Mouse (Mus musculus): Measurements from ENCODE around the gene Glrx. TPM values are rescaled to one million over a fixed set of nuclear protein-coding genes. Genes with fewer than 3 reads are reported as not detected.
A peak's percentile ranks its signal among the peaks of the same experiment; 100 is the strongest.
"Not testable (repeated sequence)": the region's sequence is repeated elsewhere in the genome, so short reads cannot be mapped to it uniquely, and the experiment has no call there.

Gene Glrx
- polyA plus RNA-seq, 1 experiment from 2014 or later: 72.1 TPM

- H3K36me3 ChIP-seq (ENCODE audit: insufficient read depth, low read length): no peaks in the 10 kb centered on the region
- no peak overlapping the region for H3K4me2 ChIP-seq (ENCODE audit: low read length)
- H3K4me3 ChIP-seq (replicated peaks; ENCODE audit: low read depth, low read length): no peak overlapping the region
- no peaks in the 10 kb centered on the region for H3K4me1 ChIP-seq (replicated peaks; ENCODE audit: insufficient read depth, low read length)
- no peak overlapping the region for H3K9ac ChIP-seq (ENCODE audit: low read depth, low read length)
- no peak for ATAC-seq (replicated peaks; ENCODE audit: low FRiP score, low read depth)
- DNase-seq (ENCODE audit: low spot score): no peak
- H3K27me3 ChIP-seq (ENCODE audit: insufficient read depth, low read length): no peaks in the 10 kb centered on the region
- no peak for TF ChIP-seq CTCF (IDR thresholded peaks at IDR 0.05; ENCODE audit: low read depth)
- H3K9me3 ChIP-seq (replicated peaks; ENCODE audit: low read length): no peaks in the 10 kb centered on the region
- H3K27ac ChIP-seq: no peak overlapping the region
Observed at GRCm38 (mm10) chr13:75865486-75866184, 26.0 kb downstream of the Glrx start.

- ATAC-seq (replicated peaks; ENCODE audit: low FRiP score, low read depth): no peak
- Histone ChIP-seq H3K9ac (ENCODE audit: low read depth, low read length) (no peak overlapping the region), H3K4me1 (replicated peaks; ENCODE audit: insufficient read depth, low read length) (no peaks in the 10 kb centered on the region), H3K36me3 (ENCODE audit: insufficient read depth, low read length) (peaks cover 7% of the 10 kb centered on the region), H3K27ac (no peak overlapping the region), H3K4me2 (ENCODE audit: low read length) (no peak overlapping the region), H3K27me3 (ENCODE audit: insufficient read depth, low read length) (no peaks in the 10 kb centered on the region), H3K9me3 (replicated peaks; ENCODE audit: low read length) (no peaks in the 10 kb centered on the region), H3K4me3 (replicated peaks; ENCODE audit: low read depth, low read length) (no peak overlapping the region)
- WGBS: 66% methylated on average over 2 of the region's 2 CpGs
- no peak for DNase-seq (ENCODE audit: low spot score)
- no peak for TF ChIP-seq CTCF (IDR thresholded peaks at IDR 0.05; ENCODE audit: low read depth)
Observed at GRCm38 (mm10) chr13:75867876-75868275, 28.2 kb downstream of the Glrx start.

GRCm38 (mm10) chr13:75874608-75875376 is 35.1 kb downstream of the Glrx start:
- Histone ChIP-seq H3K9me3 (replicated peaks; ENCODE audit: low read length) (no peaks in the 10 kb centered on the region), H3K4me2 (ENCODE audit: low read length) (no peak overlapping the region), H3K4me3 (replicated peaks; ENCODE audit: low read depth, low read length) (no peak overlapping the region), H3K4me1 (replicated peaks; ENCODE audit: insufficient read depth, low read length) (no peaks in the 10 kb centered on the region), H3K27me3 (ENCODE audit: insufficient read depth, low read length) (no peaks in the 10 kb centered on the region), H3K9ac (ENCODE audit: low read depth, low read length) (no peak overlapping the region), H3K27ac (no peak overlapping the region), H3K36me3 (ENCODE audit: insufficient read depth, low read length) (peaks cover 9% of the 10 kb centered on the region)
- no peak for TF ChIP-seq CTCF (IDR thresholded peaks at IDR 0.05; ENCODE audit: low read depth)
- no peak for ATAC-seq (replicated peaks; ENCODE audit: low FRiP score, low read depth)
- 89% methylated on average over 4 of the region's 4 CpGs for WGBS
- DNase-seq (ENCODE audit: low spot score): no peak

GRCm38 (mm10) chr13:75876188-75876587 is 36.5 kb downstream of the Glrx start:
- H3K9ac ChIP-seq (ENCODE audit: low read depth, low read length); H3K36me3 ChIP-seq (ENCODE audit: insufficient read depth, low read length); H3K4me2 ChIP-seq (ENCODE audit: low read length); H3K27me3 ChIP-seq (ENCODE audit: insufficient read depth, low read length); H3K9me3 ChIP-seq (replicated peaks; ENCODE audit: low read length); ATAC-seq (replicated peaks; ENCODE audit: low FRiP score, low read depth); DNase-seq (ENCODE audit: low spot score); H3K4me3 ChIP-seq (replicated peaks; ENCODE audit: low read depth, low read length); H3K4me1 ChIP-seq (replicated peaks; ENCODE audit: insufficient read depth, low read length); H3K27ac ChIP-seq: not testable (repeated sequence)
- 78% methylated on average over 7 of the region's 7 CpGs for WGBS

GRCm38 (mm10) chr13:75876592-75876991 is 36.9 kb downstream of the Glrx start:
- H3K9me3 ChIP-seq (replicated peaks; ENCODE audit: low read length): no peaks in the 10 kb centered on the region
- H3K9ac ChIP-seq (ENCODE audit: low read depth, low read length): no peak overlapping the region
- no peak for TF ChIP-seq CTCF (IDR thresholded peaks at IDR 0.05; ENCODE audit: low read depth)
- 85% methylated on average over 6 of the region's 6 CpGs for WGBS
- no peak overlapping the region for H3K27ac ChIP-seq
- no peak for DNase-seq (ENCODE audit: low spot score)
- H3K4me3 ChIP-seq (replicated peaks; ENCODE audit: low read depth, low read length): no peak overlapping the region
- ATAC-seq (replicated peaks; ENCODE audit: low FRiP score, low read depth): no peak
- H3K4me1 ChIP-seq (replicated peaks; ENCODE audit: insufficient read depth, low read length): no peaks in the 10 kb centered on the region
- H3K4me2 ChIP-seq (ENCODE audit: low read length): no peak overlapping the region
- H3K36me3 ChIP-seq (ENCODE audit: insufficient read depth, low read length): peaks cover 8% of the 10 kb centered on the region
- no peaks in the 10 kb centered on the region for H3K27me3 ChIP-seq (ENCODE audit: insufficient read depth, low read length)

GRCm38 (mm10) chr13:75877907-75878306 is 38.2 kb downstream of the Glrx start:
- Histone ChIP-seq H3K4me1 (replicated peaks; ENCODE audit: insufficient read depth, low read length) (no peaks in the 10 kb centered on the region), H3K27ac (no peak overlapping the region), H3K4me3 (replicated peaks; ENCODE audit: low read depth, low read length) (no peak overlapping the region), H3K27me3 (ENCODE audit: insufficient read depth, low read length) (no peaks in the 10 kb centered on the region), H3K4me2 (ENCODE audit: low read length) (no peak overlapping the region), H3K9ac (ENCODE audit: low read depth, low read length) (no peak overlapping the region), H3K9me3 (replicated peaks; ENCODE audit: low read length) (no peaks in the 10 kb centered on the region), H3K36me3 (ENCODE audit: insufficient read depth, low read length) (0 out of 2 replicates have a peak, but pooled peaks cover 2% of the 10 kb centered on the region)
- DNase-seq (ENCODE audit: low spot score): peak; percentile 89
- peak; percentile 62; the same call in 1 of the 2 replicates for ATAC-seq (replicated peaks; ENCODE audit: low FRiP score, low read depth)
- TF ChIP-seq CTCF (IDR thresholded peaks at IDR 0.05; ENCODE audit: low read depth): peak; percentile 88
